8 mouse cellular contexts compared by ENCODE assay signal in the genomic region with DNA sequence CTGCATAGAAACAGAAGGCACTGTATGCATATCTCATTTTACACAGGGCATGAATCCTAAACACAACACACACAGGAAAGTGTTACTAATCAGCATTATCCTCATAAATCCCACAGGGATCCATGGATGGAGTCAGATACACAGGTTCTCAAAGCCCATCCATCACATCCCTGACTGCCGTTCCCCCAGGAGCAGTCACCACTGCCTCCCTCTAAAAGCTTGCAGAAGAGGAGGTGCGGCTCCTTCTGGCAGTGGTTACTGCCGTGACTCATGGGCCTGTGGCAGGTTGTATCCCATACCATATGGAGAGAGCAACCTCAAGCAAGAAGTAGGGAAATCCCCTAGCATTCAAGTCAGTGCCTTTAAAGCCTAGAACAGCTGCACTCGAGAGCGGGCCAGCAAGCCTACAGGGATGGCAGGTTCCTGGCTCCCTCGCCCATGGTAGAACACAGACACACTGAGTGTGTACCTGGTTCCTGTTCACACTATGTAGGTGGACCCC. TPM values are rescaled to one million over a fixed set of nuclear protein-coding genes. Genes with fewer than 3 reads are reported as not detected.
DNase-seq lines count a peak whose midpoint lies in the region; ATAC-seq and TF ChIP-seq lines count a peak whose summit lies in the region.
"Had no signal": no experiment of that assay in that cellular context is flagged by ENCODE, and none has a peak within 500 bp of the region (broad histone marks: within the 10 kb centered on the region; RNA-seq: fewer than 3 reads in every experiment).

No protein-coding gene starts in this region.

- ATAC-seq in neural tube, embryonic 11.5 days (ENCODE audit: insufficient read depth, low FRiP score, low TSS enrichment) = no peak
- ATAC-seq in limb, embryonic 12.5 days (ENCODE audit: insufficient number of reproducible peaks, insufficient read depth, low FRiP score, low TSS enrichment, low read depth) = peak; percentile 65
- peak; percentile 78; the same call in 1 of the 2 replicates for ATAC-seq in stomach, embryonic 16.5 days (ENCODE audit: insufficient read depth, low FRiP score)

- H3K9ac ChIP-seq in neural tube, embryonic 11.5 days (ENCODE audit: low read length) = no peak overlapping the region
- no peak overlapping the region for H3K9ac ChIP-seq in limb, embryonic 12.5 days (replicated peaks)
- H3K9ac ChIP-seq in stomach, embryonic 16.5 days (ENCODE audit: low read length) = 0 out of 2 replicates have a peak overlapping the region, but pooled peaks have one; percentile 7
- no peak overlapping the region for H3K9ac ChIP-seq in heart, adult 2 months (ENCODE audit: low read depth, low read length)

- H3K36me3 ChIP-seq in neural tube, embryonic 11.5 days (ENCODE audit: control insufficient read depth, insufficient read depth, low read length) = no peaks in the 10 kb centered on the region
- no peaks in the 10 kb centered on the region for H3K36me3 ChIP-seq in limb, embryonic 12.5 days
- no peaks in the 10 kb centered on the region for H3K36me3 ChIP-seq in stomach, embryonic 16.5 days (ENCODE audit: control insufficient read depth, insufficient read depth, low read length)
- H3K36me3 ChIP-seq in heart, adult 2 months (ENCODE audit: control insufficient read depth, insufficient read depth, low read length) = no peaks in the 10 kb centered on the region

- TF ChIP-seq POLR2A in heart, adult 2 months (IDR thresholded peaks at IDR 0.05; ENCODE audit: insufficient read depth, low read depth, low read length) = no peak

- intact Hi-C loops in heart, adult 2 months (cut with DNase I) = no loop called here

- no peak for TF ChIP-seq CTCF in heart, adult 2 months (IDR thresholded peaks at IDR 0.05)

- TF ChIP-seq EP300 in heart, adult 2 months (IDR thresholded peaks at IDR 0.05; ENCODE audit: insufficient read depth, low read depth, low read length) = no peak

- H3K27me3 ChIP-seq in neural tube, embryonic 11.5 days (ENCODE audit: control insufficient read depth, insufficient read depth, low read length) = no peaks in the 10 kb centered on the region
- no peaks in the 10 kb centered on the region for H3K27me3 ChIP-seq in limb, embryonic 12.5 days
- no peaks in the 10 kb centered on the region for H3K27me3 ChIP-seq in stomach, embryonic 16.5 days (ENCODE audit: control insufficient read depth, insufficient read depth, low read length)
- no peaks in the 10 kb centered on the region for H3K27me3 ChIP-seq in heart, adult 2 months (ENCODE audit: control insufficient read depth, insufficient read depth, low read length)

- 40% methylated on average over 6 of the region's 6 CpGs for WGBS in neural tube, embryonic 11.5 days
- 35% methylated on average over 6 of the region's 6 CpGs for WGBS in limb, embryonic 12.5 days
- WGBS in stomach, embryonic 16.5 days = 40% methylated on average over 6 of the region's 6 CpGs
- WGBS in heart, adult 2 months = 54% methylated on average over 6 of the region's 6 CpGs

- H3K4me3 ChIP-seq in neural tube, embryonic 11.5 days (ENCODE audit: low read depth, low read length) = no peak overlapping the region
- no peak overlapping the region for H3K4me3 ChIP-seq in limb, embryonic 12.5 days (replicated peaks)
- H3K4me3 ChIP-seq in stomach, embryonic 16.5 days (replicated peaks; ENCODE audit: low read length) = no peak overlapping the region
- H3K4me3 ChIP-seq in heart, adult 2 months = no peak overlapping the region

- H3K9me3 ChIP-seq in neural tube, embryonic 11.5 days (ENCODE audit: control insufficient read depth, low read length) = no peaks in the 10 kb centered on the region
- no peaks in the 10 kb centered on the region for H3K9me3 ChIP-seq in limb, embryonic 12.5 days
- H3K9me3 ChIP-seq in stomach, embryonic 16.5 days (replicated peaks; ENCODE audit: control insufficient read depth, low read length) = no peaks in the 10 kb centered on the region

- no peak overlapping the region for H3K27ac ChIP-seq in neural tube, embryonic 11.5 days (ENCODE audit: low read depth, low read length)
- no peak overlapping the region for H3K27ac ChIP-seq in limb, embryonic 12.5 days
- H3K27ac ChIP-seq in stomach, embryonic 16.5 days (ENCODE audit: low read length) = 0 out of 2 replicates have a peak overlapping the region, but pooled peaks have one; percentile 26
- no peak overlapping the region for H3K27ac ChIP-seq in heart, adult 2 months
- H3K27ac ChIP-seq: macrophage had no signal

- H3K4me1 ChIP-seq in neural tube, embryonic 11.5 days (ENCODE audit: control insufficient read depth, insufficient read depth, low read length) = no peaks in the 10 kb centered on the region
- H3K4me1 ChIP-seq in limb, embryonic 12.5 days (replicated peaks) = no peaks in the 10 kb centered on the region; the same call in 1 of the 2 replicates
- peaks cover 28% of the 10 kb centered on the region for H3K4me1 ChIP-seq in stomach, embryonic 16.5 days (ENCODE audit: control insufficient read depth, insufficient read depth, low read length)
- peaks cover 1% of the 10 kb centered on the region; the same call in 1 of the 2 replicates for H3K4me1 ChIP-seq in heart, adult 2 months (ENCODE audit: control insufficient read depth, insufficient read depth, low read length)

- peak; percentile 45 for DNase-seq in neural tube, embryonic 11.5 days (ENCODE audit: low spot score)
- DNase-seq in neural tube, embryonic 10.5 days (ENCODE audit: extremely low spot score, low spot score) = no peak
- peak; percentile 6 for DNase-seq in embryo, embryonic 9.5 days (ENCODE audit: extremely low spot score)
- no peak for DNase-seq in thymus, postnatal 4 days
- no peak for DNase-seq in heart, adult 2 months

- H3K79me2 ChIP-seq in heart, adult 2 months (replicated peaks; ENCODE audit: control insufficient read depth, insufficient read depth, low read length) = no peaks in the 10 kb centered on the region

- no peak overlapping the region for H3K4me2 ChIP-seq in neural tube, embryonic 11.5 days (ENCODE audit: low read depth)
- no peak overlapping the region for H3K4me2 ChIP-seq in limb, embryonic 12.5 days
- no peak overlapping the region for H3K4me2 ChIP-seq in stomach, embryonic 16.5 days (ENCODE audit: low read depth, low read length)

RNA-seq across cellular contexts. Expression of a gene that starts 45.8 kb away (rescaled TPM):
- 53.7 and 57.3 TPM in 2 replicates for polyA plus RNA-seq in neural tube, embryonic 11.5 days (2014; fragmentation: Nextera tagmentation; extraction: Ambion mirVana)
- 31.1 and 32.1 TPM in 2 replicates for polyA plus RNA-seq in limb, embryonic 12.5 days (2016; fragmentation: Nextera tagmentation; extraction: Ambion mirVana)
- polyA plus RNA-seq in stomach, embryonic 16.5 days (2015; fragmentation: Nextera tagmentation; extraction: Ambion mirVana) = 19.5 and 22.6 TPM in 2 replicates
- total RNA-seq in heart, adult 2 months (2021) = 10 to 100 TPM in 1 of 2 experiments, 1 to 10 TPM in 1; 5.4 to 10.4 TPM
- 5.9 and 7.9 TPM in 2 replicates for polyA plus RNA-seq in heart, adult 2 months (2012; rRNA removed)

Comparison
In these comparisons a context has a peak if more than half of its experiments do, and no peak if none do; other contexts are left out.
1. DNase-seq: peak in neural tube, embryonic 11.5 days (single experiment) and embryo, embryonic 9.5 days (single experiment); none in neural tube, embryonic 10.5 days (single experiment), thymus, postnatal 4 days (single experiment) and heart, adult 2 months (0 of 2).